Mouse (Mus musculus) intestine, embryonic 15.5 days (tissue): ENCODE results near the gene Dnajc1. TPM values are rescaled to one million over a fixed set of nuclear protein-coding genes. Genes with fewer than 3 reads are reported as not detected.

Source experiments
- ATAC-seq: fragments of 200-750 bp; cut with Nextera tagmentation; 2 replicates; pipeline ENCODE4 v1.8.0; 2017; ENCODE audit warnings: moderate TSS enrichment, moderate library complexity
- H3K27ac ChIP-seq: fragments of 300-500 bp; sonication (generic); 2 replicates; pipeline ENCODE4 v1.5.1; 2015; ENCODE audit warnings: mild to moderate bottlenecking, inconsistent platforms
- H3K27me3 ChIP-seq: fragments of 300-500 bp; sonication (generic); replicated peaks from 2 replicates; pipeline ENCODE4 v1.6.1; 2015; ENCODE audit warnings: inconsistent platforms
- H3K36me3 ChIP-seq: fragments of 300-500 bp; sonication (generic); 2 replicates; pipeline ENCODE4 v1.6.1; 2015; ENCODE audit warnings: inconsistent platforms
- H3K4me1 ChIP-seq: fragments of 300-500 bp; sonication (generic); replicated peaks from 2 replicates; pipeline ENCODE4 v1.6.1; 2015; ENCODE audit warnings: inconsistent platforms
- H3K4me2 ChIP-seq: fragments of 300-500 bp; sonication (generic); replicated peaks from 2 replicates; pipeline ENCODE4 v1.6.1; 2015; ENCODE audit warnings: mild to moderate bottlenecking, inconsistent platforms
- H3K4me3 ChIP-seq: fragments of 300-500 bp; sonication (generic); replicated peaks from 2 replicates; pipeline ENCODE4 v1.5.1; 2015; ENCODE audit warnings: inconsistent platforms
- H3K9ac ChIP-seq: fragments of 300-500 bp; sonication (generic); 2 replicates; pipeline ENCODE4 v1.6.1; 2015; ENCODE audit warnings: inconsistent platforms
- H3K9me3 ChIP-seq: fragments of 300-500 bp; sonication (generic); 2 replicates; pipeline ENCODE4 v1.6.1; 2016; ENCODE audit warnings: inconsistent platforms
- WGBS: fragments of 180-500 bp; shearing (Covaris S2); methylation state at CpG from one replicate; pipeline ENCODE4 v1.1.7; 2015; 5-methylcytosine and 5-hydroxymethylcytosine counted together
- polyA plus RNA-seq: library from polyadenylated mRNA; unstranded; fragments of >200 nt; fragmentation: Nextera tagmentation; extraction: Ambion mirVana; gene quantifications from 2 replicates; pipeline ENCODE4 v1.2.1, GENCODE M21; 2015

Gene Dnajc1
- polyA plus RNA-seq, 1 experiment from 2014 or later, result 31.6 TPM

DNA sequence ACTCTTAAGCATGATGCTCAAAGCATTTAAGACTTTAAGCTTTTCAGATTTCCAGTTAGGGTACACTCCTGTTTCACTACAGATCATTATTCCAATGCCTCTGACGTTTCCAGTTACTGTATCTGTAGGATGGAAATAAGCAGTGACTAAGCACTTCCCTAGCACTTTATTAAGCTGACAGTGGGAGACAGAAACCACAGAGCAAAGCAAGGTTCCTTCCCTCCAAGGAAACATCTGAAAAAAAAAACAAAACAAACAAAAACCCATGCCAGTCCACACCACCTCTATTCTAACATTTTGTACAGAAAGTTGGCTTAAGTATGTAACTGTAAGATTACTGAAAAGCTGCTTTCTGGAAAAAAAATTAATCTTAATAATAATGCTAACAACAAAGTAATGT, 130.3 kb downstream of the Dnajc1 start:
- Histone ChIP-seq H3K27me3 (no peaks in the 10 kb centered on the region), H3K9me3 (no peaks in the 10 kb centered on the region), H3K9ac (no peak overlapping the region), H3K4me1 (no peaks in the 10 kb centered on the region), H3K4me3 (no peak overlapping the region), H3K36me3 (no peaks in the 10 kb centered on the region), H3K4me2 (no peak overlapping the region), H3K27ac (no peak overlapping the region)
- ATAC-seq, result no peak
- WGBS, result 28% methylated on average over 1 of the region's 1 CpGs

DNA sequence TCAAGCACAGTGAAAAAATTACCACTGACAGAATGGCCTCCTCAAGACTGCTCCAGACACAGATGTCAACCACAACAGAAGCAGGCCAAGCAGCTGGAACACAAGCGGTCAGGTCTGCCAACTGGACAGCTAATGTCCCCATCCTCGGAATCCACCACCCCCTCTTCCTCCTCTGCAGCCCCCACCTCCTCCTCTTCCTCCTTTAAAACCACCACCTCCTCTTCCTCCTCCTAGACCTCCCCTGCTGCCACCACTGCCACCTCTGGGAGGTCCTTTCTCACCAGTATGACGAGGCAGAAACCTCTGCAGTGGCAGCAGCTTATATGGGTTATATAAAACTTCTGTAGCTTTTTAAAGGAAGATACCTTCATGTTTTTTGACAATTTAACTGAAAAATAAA, 143.4 kb downstream of the Dnajc1 start:
- ATAC-seq, result no peak
- H3K36me3 ChIP-seq, result no peaks in the 10 kb centered on the region
- 83% methylated on average over 3 of the region's 3 CpGs for WGBS

DNA sequence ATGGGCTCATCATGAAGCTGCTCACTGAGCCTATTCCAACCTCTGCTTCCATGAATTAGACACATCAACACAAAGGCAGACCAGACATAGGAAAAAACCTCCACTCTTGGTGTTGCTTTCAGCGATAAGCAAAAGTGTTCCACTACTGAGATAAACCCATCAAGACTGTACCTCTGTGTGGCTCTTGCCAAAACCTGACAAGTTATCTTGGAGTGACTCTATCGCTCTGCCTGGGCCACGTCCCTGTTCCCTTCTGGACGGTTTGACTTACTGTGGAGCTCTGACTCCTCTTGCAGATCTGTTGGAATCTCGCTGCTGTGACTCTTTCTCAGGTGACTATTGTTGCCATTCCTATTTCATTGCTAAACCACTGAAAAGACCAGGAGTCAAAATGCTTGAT, 157.1 kb downstream of the Dnajc1 start:
- H3K27me3 ChIP-seq, result no peaks in the 10 kb centered on the region

More for the DNA sequence above, 143.4 kb downstream of the Dnajc1 start:
- H3K27me3 ChIP-seq, result no peaks in the 10 kb centered on the region
- H3K4me1 ChIP-seq, result no peaks in the 10 kb centered on the region
- no peak overlapping the region for H3K4me2 ChIP-seq
- H3K27ac ChIP-seq, result no peak overlapping the region
- no peaks in the 10 kb centered on the region for H3K9me3 ChIP-seq
- no peak overlapping the region for H3K9ac ChIP-seq
- no peak overlapping the region for H3K4me3 ChIP-seq

DNA sequence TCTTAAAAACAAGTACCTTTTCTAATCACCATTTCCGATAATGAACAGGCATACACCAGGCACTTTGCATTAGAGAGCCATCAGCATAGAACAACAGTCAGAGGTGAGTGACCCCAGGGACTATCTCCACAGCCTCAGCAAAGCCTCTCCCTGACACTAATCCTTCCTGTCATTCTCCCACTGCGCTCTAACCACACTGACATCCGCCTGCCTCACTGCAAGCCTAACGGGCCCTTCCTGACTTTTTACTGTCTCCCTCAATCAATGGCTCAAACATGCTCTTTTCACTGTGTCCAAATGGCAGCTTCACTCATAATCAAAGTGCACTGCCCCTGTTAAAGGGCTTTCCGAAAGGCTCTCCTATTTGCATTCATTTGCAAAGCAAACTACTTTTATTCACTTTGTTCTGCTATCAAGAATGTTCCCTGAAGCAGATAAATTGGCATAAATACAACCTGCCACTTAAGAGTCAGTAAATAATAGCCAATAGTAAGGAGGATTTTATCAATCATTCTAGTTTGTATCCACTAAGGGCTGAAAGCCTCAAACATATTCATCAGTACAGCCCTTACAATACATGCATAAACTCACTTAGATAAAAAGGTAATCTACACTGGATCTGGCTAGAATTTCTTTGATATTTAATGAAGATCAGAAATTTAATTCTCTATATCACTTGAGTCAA, 159.6 kb downstream of the Dnajc1 start:
- H3K4me2 ChIP-seq, result no peak overlapping the region

More for the DNA sequence above, 157.1 kb downstream of the Dnajc1 start:
- H3K27ac ChIP-seq, result no peak overlapping the region
- H3K9me3 ChIP-seq, result no peaks in the 10 kb centered on the region
- no peak overlapping the region for H3K4me3 ChIP-seq
- 93% methylated on average over 5 of the region's 5 CpGs for WGBS
- no peak for ATAC-seq
- H3K36me3 ChIP-seq, result no peaks in the 10 kb centered on the region
- no peaks in the 10 kb centered on the region for H3K4me1 ChIP-seq
- H3K4me2 ChIP-seq, result no peak overlapping the region
- H3K9ac ChIP-seq, result no peak overlapping the region

GRCm38 (mm10) chr2:18231143-18231542, 161.5 kb downstream of the Dnajc1 start:
- H3K36me3 ChIP-seq, result no peaks in the 10 kb centered on the region
- H3K9ac ChIP-seq, result no peak overlapping the region
- H3K27me3 ChIP-seq, result no peaks in the 10 kb centered on the region
- H3K4me3 ChIP-seq, result no peak overlapping the region
- WGBS, result 40% methylated on average over 4 of the region's 4 CpGs
- H3K4me1 ChIP-seq, result no peaks in the 10 kb centered on the region
- no peak for ATAC-seq
- no peak overlapping the region for H3K4me2 ChIP-seq
- no peaks in the 10 kb centered on the region for H3K9me3 ChIP-seq
- no peak overlapping the region for H3K27ac ChIP-seq

More for the DNA sequence above, 159.6 kb downstream of the Dnajc1 start:
- no peaks in the 10 kb centered on the region for H3K27me3 ChIP-seq
- no peaks in the 10 kb centered on the region for H3K4me1 ChIP-seq
- no peaks in the 10 kb centered on the region for H3K36me3 ChIP-seq
- no peak overlapping the region for H3K9ac ChIP-seq
- ATAC-seq, result no peak
- WGBS, result 45% methylated on average over 5 of the region's 5 CpGs
- no peak overlapping the region for H3K4me3 ChIP-seq
- H3K9me3 ChIP-seq, result no peaks in the 10 kb centered on the region
- H3K27ac ChIP-seq, result no peak overlapping the region

DNA sequence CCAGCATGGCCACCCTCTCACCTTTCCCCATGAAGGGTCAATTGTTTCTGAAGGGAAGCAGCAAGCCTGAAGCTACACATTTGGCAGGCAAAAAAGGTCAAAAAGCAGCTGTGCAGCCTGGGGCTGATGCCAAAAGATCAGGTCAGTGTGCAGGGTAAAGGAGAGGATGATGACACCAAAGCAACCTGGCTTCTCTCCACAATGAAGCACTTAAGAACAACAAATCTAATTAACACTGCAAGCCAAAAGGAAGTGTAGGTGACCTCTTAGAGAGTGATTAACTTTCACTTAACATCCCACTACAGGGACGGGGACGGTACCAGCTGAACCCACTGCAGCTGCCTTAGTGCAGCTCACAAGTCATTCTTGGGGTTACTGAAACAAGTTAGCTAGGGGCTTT, 163.4 kb downstream of the Dnajc1 start:
- no peak for ATAC-seq
- no peak overlapping the region for H3K9ac ChIP-seq
- no peaks in the 10 kb centered on the region for H3K4me1 ChIP-seq
- H3K4me3 ChIP-seq, result no peak overlapping the region
- no peaks in the 10 kb centered on the region for H3K27me3 ChIP-seq
- no peaks in the 10 kb centered on the region for H3K36me3 ChIP-seq
- H3K4me2 ChIP-seq, result no peak overlapping the region
- no peaks in the 10 kb centered on the region for H3K9me3 ChIP-seq
- no peak overlapping the region for H3K27ac ChIP-seq
- WGBS, result 32% methylated on average over 2 of the region's 2 CpGs

GRCm38 (mm10) chr2:18228486-18229062, 164.1 kb downstream of the Dnajc1 start:
- H3K4me1 ChIP-seq, result no peaks in the 10 kb centered on the region
- no peak overlapping the region for H3K4me2 ChIP-seq
- 59% methylated on average over 8 of the region's 8 CpGs for WGBS
- H3K27me3 ChIP-seq, result no peaks in the 10 kb centered on the region
- no peak overlapping the region for H3K27ac ChIP-seq
- H3K9me3 ChIP-seq, result no peaks in the 10 kb centered on the region
- no peak for ATAC-seq
- no peak overlapping the region for H3K9ac ChIP-seq
- H3K4me3 ChIP-seq, result no peak overlapping the region
- H3K36me3 ChIP-seq, result no peaks in the 10 kb centered on the region

DNA sequence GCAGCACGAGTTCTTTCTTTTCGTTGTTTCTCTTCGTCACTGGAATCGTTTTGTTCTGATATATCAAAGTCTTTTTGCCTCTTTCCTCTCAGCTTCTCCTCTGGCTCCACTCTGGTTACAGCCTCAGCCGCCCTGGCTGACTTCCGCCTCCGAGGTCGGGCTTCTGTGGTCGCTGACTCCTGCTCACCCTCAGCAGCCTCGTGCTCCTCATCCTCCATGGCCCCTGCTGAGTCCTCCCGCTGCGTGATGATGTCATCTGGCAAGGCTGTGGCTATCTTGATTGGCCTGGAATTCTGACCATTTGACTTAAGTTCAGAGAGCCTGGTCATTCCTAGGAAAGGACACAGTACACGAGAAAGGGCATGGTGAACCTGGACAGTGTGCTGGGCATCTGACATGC, 173.1 kb downstream of the Dnajc1 start:
- Histone ChIP-seq H3K9ac (no peak overlapping the region), H3K36me3 (peaks cover 9% of the 10 kb centered on the region; the same call in 1 of the 2 replicates), H3K4me2 (no peak overlapping the region), H3K27ac (no peak overlapping the region), H3K4me1 (no peaks in the 10 kb centered on the region), H3K9me3 (no peaks in the 10 kb centered on the region), H3K4me3 (no peak overlapping the region), H3K27me3 (no peaks in the 10 kb centered on the region)
- no peak for ATAC-seq
- WGBS, result 77% methylated on average over 13 of the region's 13 CpGs

- no peak overlapping the region for H3K27ac ChIP-seq
- no peaks in the 10 kb centered on the region for H3K9me3 ChIP-seq
- 81% methylated on average over 8 of the region's 8 CpGs for WGBS
- no peaks in the 10 kb centered on the region for H3K27me3 ChIP-seq
- H3K4me2 ChIP-seq, result no peak overlapping the region
- H3K9ac ChIP-seq, result no peak overlapping the region
- no peak overlapping the region for H3K4me3 ChIP-seq
- no peaks in the 10 kb centered on the region for H3K4me1 ChIP-seq
- no peak for ATAC-seq
- H3K36me3 ChIP-seq, result peaks cover 12% of the 10 kb centered on the region; the same call in 1 of the 2 replicates
Observed at GRCm38 (mm10) chr2:18219136-18219535, 173.5 kb downstream of the Dnajc1 start.

DNA sequence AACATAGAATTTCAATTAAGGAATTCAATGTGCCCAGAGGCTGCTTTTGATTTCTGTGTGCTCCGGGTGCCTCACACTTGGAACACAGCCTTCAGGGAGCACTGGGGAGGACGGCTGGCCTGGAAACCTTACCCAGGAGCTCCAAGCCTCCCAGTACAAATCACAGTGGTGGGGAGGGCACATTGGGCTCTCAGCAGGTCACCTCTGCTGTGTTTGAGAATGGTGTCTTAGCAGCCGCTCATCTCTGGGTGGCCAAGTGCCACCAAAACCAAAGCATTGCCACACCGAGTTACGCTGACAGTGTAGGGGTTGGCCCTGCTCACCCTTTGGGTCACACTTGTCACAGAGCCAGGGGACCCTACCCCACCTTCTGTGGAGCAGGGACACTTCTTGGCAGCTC, 174.1 kb downstream of the Dnajc1 start:
- Histone ChIP-seq H3K27ac (no peak overlapping the region), H3K4me1 (no peaks in the 10 kb centered on the region), H3K9ac (no peak overlapping the region), H3K9me3 (no peaks in the 10 kb centered on the region), H3K4me3 (no peak overlapping the region), H3K4me2 (no peak overlapping the region), H3K36me3 (peaks cover 13% of the 10 kb centered on the region; the same call in 1 of the 2 replicates), H3K27me3 (no peaks in the 10 kb centered on the region)
- no peak for ATAC-seq
- WGBS, result 79% methylated on average over 5 of the region's 5 CpGs

DNA sequence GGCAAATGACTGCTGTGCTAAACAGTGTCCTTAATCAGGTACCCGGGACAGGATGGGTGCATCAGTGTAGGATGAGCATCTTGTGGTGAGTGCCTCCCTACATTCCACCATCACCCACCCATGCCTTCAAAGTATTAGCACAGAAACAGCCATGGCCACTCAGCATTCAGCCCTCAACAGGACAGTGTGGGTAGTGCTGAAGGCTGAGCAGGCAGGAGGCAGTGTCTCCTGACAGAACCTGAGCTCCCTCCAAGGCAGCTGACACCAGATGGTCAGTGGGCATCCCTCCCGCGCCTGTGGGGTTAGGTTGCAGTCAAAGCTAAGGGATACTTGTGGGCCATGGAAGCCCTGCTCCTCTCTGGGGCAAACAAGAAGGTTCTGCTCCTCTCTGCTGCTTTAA, 174.8 kb downstream of the Dnajc1 start:
- Histone ChIP-seq H3K36me3 (peaks cover 13% of the 10 kb centered on the region), H3K9me3 (no peaks in the 10 kb centered on the region), H3K4me1 (no peaks in the 10 kb centered on the region), H3K27me3 (no peaks in the 10 kb centered on the region), H3K27ac (no peak overlapping the region), H3K9ac (no peak overlapping the region), H3K4me2 (no peak overlapping the region), H3K4me3 (no peak overlapping the region)
- 52% methylated on average over 3 of the region's 3 CpGs for WGBS
- ATAC-seq, result no peak

GRCm38 (mm10) chr2:18214031-18214430, 178.6 kb downstream of the Dnajc1 start:
- no peak for ATAC-seq
- no peak overlapping the region for H3K4me3 ChIP-seq
- WGBS, result 87% methylated on average over 2 of the region's 2 CpGs
- H3K9me3 ChIP-seq, result no peaks in the 10 kb centered on the region
- H3K27ac ChIP-seq, result no peak overlapping the region
- H3K4me2 ChIP-seq, result no peak overlapping the region
- H3K36me3 ChIP-seq, result peaks cover 15% of the 10 kb centered on the region
- H3K27me3 ChIP-seq, result no peaks in the 10 kb centered on the region
- H3K9ac ChIP-seq, result no peak overlapping the region
- H3K4me1 ChIP-seq, result no peaks in the 10 kb centered on the region

DNA sequence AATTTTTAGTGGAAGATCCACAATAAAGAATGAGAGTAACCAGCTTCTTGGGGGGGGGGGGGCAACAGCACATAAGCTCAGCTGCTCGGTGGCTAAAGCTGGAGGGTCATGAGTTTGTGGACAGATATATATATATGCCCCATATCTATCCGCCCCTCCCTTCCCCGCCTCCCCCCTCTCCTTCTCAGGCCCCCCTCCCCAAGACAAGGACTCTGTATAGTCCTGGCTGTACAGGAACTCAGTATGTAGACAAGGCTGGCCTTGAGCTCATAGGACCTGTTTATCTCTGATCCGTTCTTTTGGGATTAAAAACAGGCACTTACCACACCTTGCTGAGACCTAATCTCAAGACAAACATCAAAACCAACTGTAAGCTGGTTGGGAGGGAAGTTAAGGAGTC, 182.7 kb downstream of the Dnajc1 start:
- H3K27ac ChIP-seq, result no peak overlapping the region
- H3K27me3 ChIP-seq, result no peaks in the 10 kb centered on the region
- 88% methylated on average over 4 of the region's 4 CpGs for WGBS
- H3K4me1 ChIP-seq, result no peaks in the 10 kb centered on the region
- peaks cover 24% of the 10 kb centered on the region for H3K36me3 ChIP-seq
- H3K9ac ChIP-seq, result no peak overlapping the region
- no peaks in the 10 kb centered on the region for H3K9me3 ChIP-seq
- no peak overlapping the region for H3K4me3 ChIP-seq
- no peak overlapping the region for H3K4me2 ChIP-seq
- ATAC-seq, result no peak
